Mouse (Mus musculus): ENCODE data around the gene Ctsw.

DNA sequence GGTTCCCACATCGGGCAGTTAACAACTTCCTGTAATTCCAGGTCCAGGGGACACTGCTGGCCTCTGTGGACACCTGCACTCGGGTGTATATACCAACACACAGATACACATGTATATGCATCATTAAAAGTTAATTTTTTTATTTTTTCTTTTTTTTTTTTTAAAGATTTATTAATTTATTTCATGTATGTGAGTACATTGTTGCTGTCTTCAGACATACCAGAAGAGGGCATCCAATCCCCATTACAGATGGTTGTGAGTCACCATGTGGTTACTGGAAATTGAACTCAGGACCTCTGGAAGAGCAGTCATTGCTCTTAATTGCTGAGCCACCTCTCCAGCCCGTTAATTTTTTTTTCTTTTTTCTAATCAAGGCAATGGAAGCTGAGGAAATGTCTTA is 4.5 kb upstream of the Ctsw start:
- TF ChIP-seq CTCF (IDR thresholded peaks at IDR 0.05; ENCODE audit: low read depth, low read length) (no peak), POLR2A (IDR thresholded peaks at IDR 0.05; ENCODE audit: extremely low read depth, insufficient read depth, low read length) (no peak)
